Mouse (Mus musculus) bone marrow, adult 2 months (tissue): Measurements from ENCODE around the gene Thtpa.

Source experiments
- CTCF ChIP-seq: fragments of 200-500 bp; IDR thresholded peaks from 2 replicates; pipeline ENCODE4 v1.5.1; 2011; ENCODE audit warnings: low read length, control low read depth; ENCODE audit not compliant: control insufficient read depth, insufficient read depth
- POLR2A ChIP-seq: fragments of 200-500 bp; IDR thresholded peaks from 2 replicates; pipeline ENCODE4 v1.6.1; 2011; ENCODE audit warnings: low read depth, mild to moderate bottlenecking, control low read depth, low read length, borderline replicate concordance; ENCODE audit not compliant: control insufficient read depth

DNA sequence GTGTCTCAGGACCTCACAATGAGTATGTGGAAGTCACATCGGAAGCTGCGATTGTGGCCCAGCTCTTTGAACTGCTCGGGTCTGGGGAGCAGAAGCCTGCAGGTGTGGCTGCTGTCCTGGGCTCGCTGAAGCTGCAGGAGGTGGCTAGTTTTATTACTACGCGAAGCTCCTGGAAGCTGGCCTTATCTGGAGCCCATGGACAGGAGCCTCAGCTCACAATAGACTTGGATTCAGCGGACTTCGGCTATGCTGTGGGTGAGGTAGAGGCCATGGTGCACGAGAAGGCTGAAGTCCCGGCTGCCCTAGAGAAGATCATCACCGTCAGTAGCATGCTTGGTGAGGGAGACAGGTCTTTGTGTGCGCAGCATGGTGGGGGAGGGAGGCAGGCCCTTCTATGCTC, 1.1 kb downstream of the Thtpa start:
- TF ChIP-seq CTCF (no peak), POLR2A (no peak)
